ENCODE assay signal across 33 mouse cellular contexts in genomic region chr6:61252912-61253311, GRCm38 (mm10).
"Had no signal": no experiment of that assay in that cellular context is flagged by ENCODE, and none has a peak within 500 bp of the region (broad histone marks: within the 10 kb centered on the region; RNA-seq: fewer than 3 reads in every experiment).

No protein-coding gene starts in this region.

- H3K27me3 ChIP-seq: heart, embryonic 12.5 days; heart, embryonic 13.5 days; heart, embryonic 15.5 days; hindbrain, embryonic 12.5 days; hindbrain, embryonic 15.5 days; intestine, embryonic 15.5 days; kidney, embryonic 15.5 days had no signal

- H3K27ac ChIP-seq: heart, embryonic 10.5 days; heart, embryonic 13.5 days; heart, embryonic 15.5 days; hindbrain, embryonic 10.5 days; hindbrain, embryonic 12.5 days; hindbrain, embryonic 14.5 days; hindbrain, embryonic 15.5 days; hindbrain, postnatal 0 days; intestine, embryonic 15.5 days; kidney, embryonic 15.5 days; kidney, postnatal 0 days; left cerebral cortex, adult 2 months had no signal

- H3K4me2 ChIP-seq: heart, embryonic 11.5 days; heart, embryonic 12.5 days; heart, embryonic 13.5 days; heart, embryonic 15.5 days; hindbrain, embryonic 12.5 days; hindbrain, embryonic 14.5 days; hindbrain, embryonic 15.5 days; intestine, embryonic 15.5 days; kidney, embryonic 15.5 days had no signal

- H3K9me3 ChIP-seq: heart, embryonic 10.5 days; heart, embryonic 12.5 days; heart, embryonic 13.5 days; heart, embryonic 15.5 days; hindbrain, embryonic 10.5 days; hindbrain, embryonic 12.5 days; hindbrain, embryonic 15.5 days; intestine, embryonic 15.5 days; kidney, embryonic 15.5 days had no signal

- H3K4me3 ChIP-seq: heart, embryonic 10.5 days; heart, embryonic 12.5 days; heart, embryonic 13.5 days; heart, embryonic 15.5 days; hindbrain, embryonic 10.5 days; hindbrain, embryonic 12.5 days; hindbrain, embryonic 15.5 days; intestine, embryonic 15.5 days; kidney, embryonic 15.5 days; left cerebral cortex, adult 2 months had no signal

- ATAC-seq: hindbrain, postnatal 0 days; inflammation-experienced regulatory T-cells, adult 6 months; intestine, embryonic 15.5 days; intestine, embryonic 16.5 days; intestine, postnatal 0 days had no signal

- H3K36me3 ChIP-seq: heart, embryonic 10.5 days; heart, embryonic 12.5 days; heart, embryonic 13.5 days; heart, embryonic 15.5 days; hindbrain, embryonic 10.5 days; hindbrain, embryonic 12.5 days; hindbrain, embryonic 15.5 days; intestine, embryonic 15.5 days; kidney, embryonic 15.5 days had no signal

- H3K9ac ChIP-seq: heart, embryonic 12.5 days; heart, embryonic 13.5 days; heart, embryonic 15.5 days; hindbrain, embryonic 12.5 days; hindbrain, embryonic 14.5 days; hindbrain, embryonic 15.5 days; intestine, embryonic 15.5 days; kidney, embryonic 15.5 days had no signal

- DNase-seq: heart, postnatal 10 days; heart, postnatal 14 days; heart, postnatal 36 days; heart, postnatal 4 days; kidney, adult 11 months; kidney, adult 18-20 months; kidney, adult 2 months; kidney, adult 8-10 months; kidney, adult 9 months; kidney, postnatal 10 days; kidney, postnatal 14 days; kidney, postnatal 25 days; kidney, postnatal 36 days; kidney, postnatal 4 days; layer of hippocampus, adult 9-11 months; layer of hippocampus, postnatal 36 days had no signal

- H3K4me1 ChIP-seq: heart, embryonic 10.5 days; heart, embryonic 12.5 days; heart, embryonic 13.5 days; heart, embryonic 15.5 days; hindbrain, embryonic 10.5 days; hindbrain, embryonic 12.5 days; intestine, embryonic 15.5 days had no signal
